Mouse (Mus musculus) limb, embryonic 10.5 days (tissue): Measurements from ENCODE around the gene Sf3a2. TPM values are rescaled to one million over a fixed set of nuclear protein-coding genes. Genes with fewer than 3 reads are reported as not detected.
A peak's percentile ranks its signal among the peaks of the same experiment; 100 is the strongest.
"Not testable (repeated sequence)": the region's sequence is repeated elsewhere in the genome, so short reads cannot be mapped to it uniquely, and the experiment has no call there.

Experiments used
- DNase-seq: peaks from one replicate; pipeline ENCODE4 v3.0.0-alpha.2; 2017; ENCODE audit warnings: low spot score
- H3K27ac ChIP-seq: fragments of 300-500 bp; sonication (generic); 2 replicates; pipeline ENCODE4 v1.5.1; 2016; ENCODE audit warnings: mild to moderate bottlenecking
- H3K27me3 ChIP-seq: fragments of 300-500 bp; sonication (generic); 2 replicates; pipeline ENCODE4 v1.6.1; 2016; ENCODE audit warnings: low read depth, mild to moderate bottlenecking; ENCODE audit not compliant: poor library complexity, severe bottlenecking
- H3K36me3 ChIP-seq: fragments of 300-500 bp; sonication (generic); 2 replicates; pipeline ENCODE4 v1.6.1; 2016; ENCODE audit warnings: mild to moderate bottlenecking, moderate library complexity
- H3K4me1 ChIP-seq: fragments of 300-500 bp; sonication (generic); 2 replicates; pipeline ENCODE4 v1.6.1; 2016
- H3K4me3 ChIP-seq: fragments of 300-500 bp; sonication (generic); 2 replicates; pipeline ENCODE4 v1.5.1; 2016; ENCODE audit warnings: mild to moderate bottlenecking, moderate library complexity
- H3K9me3 ChIP-seq: fragments of 300-500 bp; sonication (generic); replicated peaks from 2 replicates; pipeline ENCODE4 v1.6.1; 2016; ENCODE audit warnings: mild to moderate bottlenecking
- WGBS: fragments of 180-500 bp; shearing (Covaris S2); methylation state at CpG from one replicate; pipeline ENCODE4 v1.1.7; 2016; 5-methylcytosine and 5-hydroxymethylcytosine counted together
- polyA plus RNA-seq: library from polyadenylated mRNA; unstranded; fragments of >200 nt; fragmentation: Nextera tagmentation; extraction: Ambion mirVana; gene quantifications from 2 replicates; pipeline ENCODE4 v1.2.1, GENCODE M21; 2016

Sf3a2 gene
- polyA plus RNA-seq, 1 experiment from 2014 or later: 113 TPM

DNA sequence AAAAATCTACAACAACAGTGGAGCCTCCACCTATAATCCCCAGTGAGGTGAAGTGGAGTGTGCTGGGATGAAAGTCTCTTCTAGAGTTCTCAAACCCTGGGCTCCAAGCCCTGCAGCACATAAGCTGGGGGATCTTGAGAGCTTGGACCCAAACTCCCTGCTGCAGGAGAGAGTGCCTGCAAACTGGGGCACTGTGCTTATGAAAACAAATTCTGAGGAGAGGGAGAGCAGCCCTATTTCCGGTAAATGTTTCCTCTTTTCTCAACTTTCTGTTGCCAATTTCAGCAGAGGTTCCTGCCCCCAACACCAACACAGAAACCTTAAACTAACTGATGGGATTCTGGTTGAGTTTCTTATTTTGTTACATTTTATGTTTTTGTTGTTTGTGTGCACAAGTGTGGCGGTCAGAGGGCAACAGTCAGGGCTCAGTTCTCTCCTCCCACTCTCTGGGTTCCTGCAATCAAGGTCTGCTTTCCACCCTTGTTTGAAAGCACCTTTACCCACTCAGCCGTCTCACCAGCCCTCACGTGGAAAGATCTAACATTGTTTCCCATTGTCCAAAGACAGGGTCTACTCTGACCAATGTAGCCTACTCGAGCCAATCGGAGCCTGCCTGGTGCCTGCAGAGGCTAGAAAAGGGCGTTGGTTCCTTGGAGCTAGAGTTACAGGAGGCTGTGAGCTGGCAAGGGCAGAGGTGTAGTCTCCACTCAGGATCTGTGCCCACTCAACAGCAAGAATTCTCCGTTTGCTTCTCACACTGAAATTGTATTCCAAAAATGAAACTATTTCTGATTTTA is 26.0 kb downstream of the Sf3a2 start:
- no peak overlapping the region for H3K27ac ChIP-seq
- H3K36me3 ChIP-seq: peaks cover 13% of the 10 kb centered on the region
- no peaks in the 10 kb centered on the region for H3K27me3 ChIP-seq
- peaks cover 13% of the 10 kb centered on the region for H3K4me1 ChIP-seq
- no peak overlapping the region for H3K4me3 ChIP-seq
- DNase-seq: no peak
- WGBS: 67% methylated on average over 8 of the region's 8 CpGs
- no peaks in the 10 kb centered on the region for H3K9me3 ChIP-seq

GRCm38 (mm10) chr10:80824827-80825226 is 26.8 kb downstream of the Sf3a2 start:
- Histone ChIP-seq H3K4me3 (no peak overlapping the region), H3K27me3 (no peaks in the 10 kb centered on the region), H3K4me1 (peaks cover 20% of the 10 kb centered on the region), H3K27ac (no peak overlapping the region), H3K9me3 (no peaks in the 10 kb centered on the region), H3K36me3 (peaks cover 21% of the 10 kb centered on the region)
- 78% methylated on average over 2 of the region's 2 CpGs for WGBS
- no peak for DNase-seq

DNA sequence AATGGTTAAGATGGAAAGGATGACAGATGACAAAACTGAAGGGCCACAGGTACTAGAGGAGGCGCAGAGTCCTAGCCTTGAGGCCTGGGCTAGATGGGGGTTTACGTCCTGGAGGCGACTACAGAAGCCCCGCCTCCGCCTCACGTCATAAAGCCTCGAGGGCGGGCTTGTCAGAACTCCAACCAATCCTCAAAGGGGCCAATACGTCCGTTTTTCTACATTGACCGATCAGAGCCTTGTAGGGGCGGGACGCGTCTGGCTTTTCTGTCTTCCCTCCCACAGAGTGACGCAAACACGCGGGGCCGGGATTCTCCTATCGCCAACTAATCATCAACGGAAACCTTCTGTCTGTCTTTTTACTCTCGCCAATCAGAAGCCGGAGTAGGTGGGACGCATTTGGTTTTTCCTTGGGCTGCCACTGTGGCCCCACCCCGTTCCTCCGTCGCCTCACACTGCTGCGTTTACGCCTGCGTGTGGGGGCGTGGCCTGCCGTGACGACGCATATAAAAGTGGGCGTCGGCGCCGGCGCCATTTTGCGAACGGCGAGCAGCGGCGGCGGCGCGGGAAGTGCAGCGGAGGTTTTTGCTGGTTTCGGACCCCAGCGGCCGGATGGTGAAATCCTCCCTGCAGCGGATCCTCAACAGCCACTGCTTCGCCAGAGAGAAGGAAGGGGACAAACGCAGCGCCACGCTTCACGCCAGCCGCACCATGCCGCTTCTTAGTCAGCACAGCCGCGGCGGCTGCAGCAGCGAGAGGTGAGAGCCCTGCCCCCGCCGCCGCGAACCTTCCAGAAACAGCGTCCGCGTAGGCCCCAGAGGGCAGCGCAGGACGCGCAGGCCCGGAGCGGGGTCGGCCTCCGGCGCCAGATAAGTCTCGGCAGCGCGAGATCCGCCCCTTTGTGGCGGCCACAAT is 28.4 kb downstream of the Sf3a2 start, which contains the start of gene Oaz1:
Gene Oaz1, plus strand, starts transcription at position 506 of the 912 bp plus-strand sequence.
- peaks cover 31% of the 10 kb centered on the region for H3K36me3 ChIP-seq
- no peaks in the 10 kb centered on the region for H3K27me3 ChIP-seq
- H3K4me1 ChIP-seq: peaks cover 36% of the 10 kb centered on the region
- peak within 1 kb of the TSS; percentile 94 for H3K4me3 ChIP-seq
- WGBS: under 1% methylated on average over 82 of the region's 82 CpGs
- DNase-seq: peak; percentile 95
- H3K27ac ChIP-seq: peak within 1 kb of the TSS; percentile 96
- no peaks in the 10 kb centered on the region for H3K9me3 ChIP-seq

- no peak for DNase-seq
- Histone ChIP-seq H3K9me3 (no peaks in the 10 kb centered on the region), H3K4me1 (peaks cover 41% of the 10 kb centered on the region), H3K27ac (peak overlapping the region; percentile 96), H3K36me3 (peaks cover 31% of the 10 kb centered on the region), H3K27me3 (peaks cover 3% of the 10 kb centered on the region; the same call in 1 of the 2 replicates), H3K4me3 (peak overlapping the region; percentile 94)
- WGBS: 8% methylated on average over 29 of the region's 29 CpGs
Measured at GRCm38 (mm10) chr10:80827063-80827869, 29.3 kb downstream of the Sf3a2 start.

- H3K4me3 ChIP-seq: peak overlapping the region; percentile 94
- no peak for DNase-seq
- H3K27ac ChIP-seq: no peak overlapping the region
- 87% methylated on average over 10 of the region's 10 CpGs for WGBS
- no peaks in the 10 kb centered on the region for H3K9me3 ChIP-seq
- peaks cover 41% of the 10 kb centered on the region for H3K4me1 ChIP-seq
- H3K27me3 ChIP-seq: peaks cover 10% of the 10 kb centered on the region
- H3K36me3 ChIP-seq: peaks cover 31% of the 10 kb centered on the region
Measured at GRCm38 (mm10) chr10:80827870-80828420, 29.9 kb downstream of the Sf3a2 start.

DNA sequence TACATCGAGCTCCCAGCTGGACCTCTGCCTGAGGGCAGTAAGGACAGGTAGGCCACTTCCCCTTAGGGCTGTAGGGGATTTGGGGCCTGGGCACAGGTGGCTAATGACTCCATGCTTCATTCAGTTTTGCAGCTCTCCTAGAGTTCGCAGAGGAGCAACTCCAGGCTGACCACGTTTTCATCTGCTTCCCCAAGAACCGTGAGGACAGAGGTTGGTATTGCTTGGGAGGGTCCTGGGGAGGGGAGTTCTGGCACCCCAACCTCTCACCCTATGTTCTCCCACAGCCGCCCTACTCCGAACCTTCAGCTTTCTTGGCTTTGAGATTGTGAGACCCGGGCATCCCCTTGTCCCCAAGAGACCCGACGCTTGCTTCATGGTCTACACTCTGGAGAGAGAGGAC is 30.6 kb downstream of the Sf3a2 start:
- H3K27me3 ChIP-seq: peaks cover 16% of the 10 kb centered on the region
- 92% methylated on average over 9 of the region's 9 CpGs for WGBS
- H3K4me1 ChIP-seq: peaks cover 41% of the 10 kb centered on the region
- H3K36me3 ChIP-seq: peaks cover 31% of the 10 kb centered on the region
- not testable (repeated sequence) for H3K9me3 ChIP-seq, DNase-seq, H3K27ac ChIP-seq
- peak overlapping the region; percentile 94; the same call in 1 of the 2 replicates for H3K4me3 ChIP-seq

DNA sequence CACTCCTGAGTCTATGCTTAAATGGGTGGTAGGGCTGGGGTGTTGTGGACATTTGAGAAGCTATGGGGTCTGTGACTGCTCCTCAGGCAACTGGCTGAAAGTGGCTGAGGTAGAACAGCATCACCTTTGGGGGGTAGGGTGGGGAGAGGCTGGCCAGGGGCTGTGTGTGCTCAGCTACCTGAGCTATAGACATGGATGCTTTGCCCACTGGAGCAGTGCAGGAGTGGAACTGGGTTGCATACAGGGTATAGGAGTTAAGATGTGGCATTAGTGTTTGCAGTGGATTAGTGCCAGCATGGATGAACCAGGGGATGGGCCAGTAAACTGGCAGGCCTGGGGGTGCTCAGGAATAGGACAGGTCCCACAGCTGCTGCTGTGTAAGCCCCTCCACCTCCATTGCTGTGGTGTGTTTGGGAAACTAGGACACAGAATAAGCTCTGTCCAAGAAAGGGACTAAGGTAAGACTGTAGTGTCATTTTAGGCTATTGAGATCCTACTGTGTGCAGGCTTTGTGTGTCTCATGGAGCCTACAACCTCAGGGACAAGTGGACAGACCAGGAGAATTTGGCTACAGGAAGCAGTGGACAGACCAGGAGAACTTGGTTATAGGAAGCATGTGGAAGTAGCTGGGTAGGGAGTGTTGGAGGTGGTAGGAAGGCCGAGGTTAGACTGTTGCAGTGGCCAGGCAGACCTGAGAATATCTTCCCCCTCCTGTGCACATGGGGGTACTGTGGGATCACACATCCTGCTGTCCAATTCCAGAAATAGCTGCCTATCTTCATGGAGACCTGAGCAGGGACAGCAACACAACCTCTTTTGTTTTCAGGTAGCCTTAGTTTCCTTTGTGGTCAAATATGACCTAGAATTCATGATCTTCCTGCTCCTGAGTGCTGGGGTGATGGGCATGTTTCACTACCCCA is 31.6 kb downstream of the Sf3a2 start:
- Histone ChIP-seq H3K36me3 (peaks cover 31% of the 10 kb centered on the region), H3K27me3 (peaks cover 26% of the 10 kb centered on the region), H3K4me3 (no peak overlapping the region; the same call in 1 of the 2 replicates), H3K27ac (no peak overlapping the region), H3K4me1 (peaks cover 45% of the 10 kb centered on the region), H3K9me3 (no peaks in the 10 kb centered on the region; the same call in 1 of the 2 replicates)
- no peak for DNase-seq
- WGBS: 65% methylated on average over 1 of the region's 1 CpGs

- peak; percentile 78 for DNase-seq
- Histone ChIP-seq H3K27ac (no peak overlapping the region; the same call in 1 of the 2 replicates), H3K4me1 (peaks cover 57% of the 10 kb centered on the region)
Measured at GRCm38 (mm10) chr10:80831136-80831535, 33.1 kb downstream of the Sf3a2 start.

GRCm38 (mm10) chr10:80832818-80833217 is 34.8 kb downstream of the Sf3a2 start:
- H3K4me3 ChIP-seq: no peak overlapping the region
- H3K27me3 ChIP-seq: peaks cover 58% of the 10 kb centered on the region
- H3K4me1 ChIP-seq: peaks cover 64% of the 10 kb centered on the region
- no peak overlapping the region for H3K27ac ChIP-seq
- 79% methylated on average over 7 of the region's 7 CpGs for WGBS
- H3K9me3 ChIP-seq: no peaks in the 10 kb centered on the region; the same call in 1 of the 2 replicates
- no peak for DNase-seq
- H3K36me3 ChIP-seq: peaks cover 28% of the 10 kb centered on the region

More at GRCm38 (mm10) chr10:80831136-80831535, 33.1 kb downstream of the Sf3a2 start:
- WGBS: 3% methylated on average over 9 of the region's 9 CpGs
- no peaks in the 10 kb centered on the region; the same call in 1 of the 2 replicates for H3K9me3 ChIP-seq
- peaks cover 31% of the 10 kb centered on the region for H3K36me3 ChIP-seq
- H3K4me3 ChIP-seq: no peak overlapping the region
- peaks cover 42% of the 10 kb centered on the region for H3K27me3 ChIP-seq

- DNase-seq: no peak
- H3K4me3 ChIP-seq: peak overlapping the region; percentile 16
- peaks cover 2% of the 10 kb centered on the region for H3K36me3 ChIP-seq
- H3K27me3 ChIP-seq: peaks cover 76% of the 10 kb centered on the region
- 58% methylated on average over 30 of the region's 30 CpGs for WGBS
- H3K9me3 ChIP-seq: no peaks in the 10 kb centered on the region; the same call in 1 of the 2 replicates
- H3K4me1 ChIP-seq: peaks cover 46% of the 10 kb centered on the region
- H3K27ac ChIP-seq: 0 out of 2 replicates have a peak overlapping the region, but pooled peaks have one; percentile 4
Measured at GRCm38 (mm10) chr10:80835617-80836016, 37.6 kb downstream of the Sf3a2 start.

DNA sequence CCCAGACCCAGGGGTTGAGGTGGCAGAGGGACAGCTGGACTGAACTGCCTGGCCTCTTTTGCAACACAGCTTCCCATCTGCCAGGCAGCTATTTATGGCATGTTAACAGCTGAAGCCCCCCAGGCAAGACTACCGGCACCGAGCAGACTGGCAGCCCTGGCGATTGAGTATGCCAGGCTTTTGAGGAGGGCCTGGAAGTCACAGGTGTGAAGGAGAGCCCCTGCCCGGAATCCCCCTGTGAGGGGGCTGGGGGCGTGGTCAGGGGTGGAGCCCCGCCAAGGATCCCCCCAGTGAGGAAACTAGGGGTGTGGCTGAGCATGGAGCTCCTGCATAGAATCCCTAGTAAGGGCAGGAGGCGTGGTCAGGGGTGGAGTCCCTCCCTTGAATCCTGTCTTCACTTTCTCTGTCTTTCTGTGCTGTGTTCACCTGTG is 39.0 kb downstream of the Sf3a2 start:
- H3K36me3 ChIP-seq: no peaks in the 10 kb centered on the region; the same call in 1 of the 2 replicates
- H3K4me1 ChIP-seq: peaks cover 38% of the 10 kb centered on the region
- no peak overlapping the region for H3K27ac ChIP-seq
- WGBS: 55% methylated on average over 7 of the region's 7 CpGs
- H3K4me3 ChIP-seq: no peak overlapping the region; the same call in 1 of the 2 replicates
- no peaks in the 10 kb centered on the region; the same call in 1 of the 2 replicates for H3K9me3 ChIP-seq
- peaks cover 90% of the 10 kb centered on the region for H3K27me3 ChIP-seq
- no peak for DNase-seq
